Mouse (Mus musculus) embryo, embryonic 10.5 days (tissue): Measurements from ENCODE around the gene Prkg2.

Experiments used
- DNase-seq: peaks from one replicate; pipeline ENCODE4 v3.0.0-alpha.2; 2015; ENCODE audit warnings: low spot score

Prkg2 gene

GRCm38 (mm10) chr5:99036596-99037441, at the start of gene Prkg2:
Prkg2 (minus strand) TSS chr5:99037351.
- peak; percentile 64 for DNase-seq

GRCm38 (mm10) chr5:99083955-99084354, 46.8 kb upstream of the Prkg2 start:
- DNase-seq = peak; percentile 66

- DNase-seq = no peak
Measured at GRCm38 (mm10) chr5:99078375-99078774, 41.2 kb upstream of the Prkg2 start.

- DNase-seq = no peak
Measured at GRCm38 (mm10) chr5:99068391-99068790, 31.2 kb upstream of the Prkg2 start.

- no peak for DNase-seq
Measured at GRCm38 (mm10) chr5:99062582-99062981, 25.4 kb upstream of the Prkg2 start.

- no peak for DNase-seq
Measured at GRCm38 (mm10) chr5:99039021-99039420, 1.9 kb upstream of the Prkg2 start.

GRCm38 (mm10) chr5:99037442-99037811, 276 bp upstream of the Prkg2 start:
- DNase-seq = no peak

- DNase-seq = peak; percentile 13
Measured at GRCm38 (mm10) chr5:99035961-99036360, 1.2 kb downstream of the Prkg2 start.

GRCm38 (mm10) chr5:99031551-99032149, 5.5 kb downstream of the Prkg2 start:
- DNase-seq = no peak

GRCm38 (mm10) chr5:99026343-99026742, 10.8 kb downstream of the Prkg2 start:
- DNase-seq = no peak

GRCm38 (mm10) chr5:99019709-99020108, 17.4 kb downstream of the Prkg2 start:
- no peak for DNase-seq

- no peak for DNase-seq
Measured at GRCm38 (mm10) chr5:99015140-99015539, 22.0 kb downstream of the Prkg2 start.

- DNase-seq = no peak
Measured at GRCm38 (mm10) chr5:99010448-99011151, 26.6 kb downstream of the Prkg2 start.

GRCm38 (mm10) chr5:98998104-98998503, 39.0 kb downstream of the Prkg2 start:
- no peak for DNase-seq

- no peak for DNase-seq
Measured at GRCm38 (mm10) chr5:98995767-98996166, 41.4 kb downstream of the Prkg2 start.

- no peak for DNase-seq
Measured at GRCm38 (mm10) chr5:98991600-98991999, 45.6 kb downstream of the Prkg2 start.

GRCm38 (mm10) chr5:98987634-98988033, 49.5 kb downstream of the Prkg2 start:
- no peak for DNase-seq

GRCm38 (mm10) chr5:98987116-98987515, 50.0 kb downstream of the Prkg2 start:
- no peak for DNase-seq

- DNase-seq = peak; percentile 26
Measured at GRCm38 (mm10) chr5:98986459-98986858, 50.7 kb downstream of the Prkg2 start.

GRCm38 (mm10) chr5:98986011-98986410, 51.1 kb downstream of the Prkg2 start:
- peak; percentile 31 for DNase-seq

GRCm38 (mm10) chr5:98985077-98985476, 52.1 kb downstream of the Prkg2 start:
- DNase-seq = no peak

GRCm38 (mm10) chr5:98981304-98981703, 55.8 kb downstream of the Prkg2 start:
- DNase-seq = no peak

GRCm38 (mm10) chr5:98978316-98978715, 58.8 kb downstream of the Prkg2 start:
- DNase-seq = no peak
